ENCODE assay signal across 10 mouse cellular contexts in the genomic region with DNA sequence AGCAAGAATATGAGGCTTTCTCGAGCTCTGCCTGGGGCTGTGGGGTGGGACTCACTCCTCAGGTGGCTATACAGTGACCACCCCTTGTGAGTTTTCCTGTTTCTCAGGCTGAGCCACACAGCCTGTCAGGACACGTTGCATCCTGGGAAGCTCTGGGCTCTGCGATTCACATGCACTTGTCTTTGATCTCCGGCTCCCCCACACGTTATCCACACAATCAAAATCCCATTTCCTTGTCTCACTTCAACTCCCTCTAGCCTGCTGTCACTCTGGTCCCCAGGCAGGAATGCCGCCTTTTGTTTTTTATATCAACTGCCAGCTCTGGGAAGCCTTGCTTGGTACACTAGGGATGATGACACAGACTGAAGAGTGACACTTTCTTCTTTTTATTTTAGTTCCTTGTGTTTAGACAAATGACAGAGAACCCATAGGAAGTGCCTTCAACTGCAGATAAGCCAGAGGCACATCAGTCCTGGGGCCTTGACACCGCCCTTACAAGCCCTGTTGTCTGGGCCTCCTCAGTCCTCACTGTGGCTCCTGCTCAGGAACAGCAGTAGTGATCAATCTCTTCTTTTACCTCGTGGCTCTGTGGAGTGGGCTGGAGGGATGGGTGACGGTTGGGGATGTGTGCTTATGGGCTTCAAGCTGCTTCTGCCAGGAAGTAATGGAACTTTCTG.
DNase-seq lines count a peak whose midpoint lies in the region; ATAC-seq and TF ChIP-seq lines count a peak whose summit lies in the region.
"Had no signal": no experiment of that assay in that cellular context is flagged by ENCODE, and none has a peak within 500 bp of the region (broad histone marks: within the 10 kb centered on the region; RNA-seq: fewer than 3 reads in every experiment).

No protein-coding gene starts in this region.

- TF ChIP-seq CTCF in gastrocnemius, adult 2 months (IDR thresholded peaks at IDR 0.05) = no peak
- TF ChIP-seq CTCF in kidney, postnatal 0 days (IDR thresholded peaks at IDR 0.05; ENCODE audit: low read depth) = no peak

- H3K9me3 ChIP-seq in kidney, postnatal 0 days (replicated peaks; ENCODE audit: low read length) = no peaks in the 10 kb centered on the region
- H3K9me3 ChIP-seq in forebrain, embryonic 13.5 days (replicated peaks) = no peaks in the 10 kb centered on the region

- no peaks in the 10 kb centered on the region for H3K36me3 ChIP-seq in kidney, postnatal 0 days (ENCODE audit: insufficient read depth, low read length)
- no peaks in the 10 kb centered on the region for H3K36me3 ChIP-seq in forebrain, embryonic 13.5 days (ENCODE audit: poor library complexity, severe bottlenecking)

- WGBS in kidney, postnatal 0 days = 23% methylated on average over 9 of the region's 9 CpGs
- 33% methylated on average over 9 of the region's 9 CpGs for WGBS in forebrain, embryonic 13.5 days

- intact Hi-C loops in gastrocnemius, adult 2 months (cut with DNase I) = loop anchor here (5.0 kb wide), 1 partner anchor 88 kb away; no protein-coding TSS in a partner anchor

- H3K27me3 ChIP-seq in kidney, postnatal 0 days (ENCODE audit: insufficient read depth, low read length) = no peaks in the 10 kb centered on the region
- no peaks in the 10 kb centered on the region for H3K27me3 ChIP-seq in forebrain, embryonic 13.5 days

- no peak overlapping the region for H3K4me2 ChIP-seq in kidney, postnatal 0 days (ENCODE audit: low read length)
- H3K4me2 ChIP-seq in forebrain, embryonic 13.5 days = no peak overlapping the region

- H3K27ac ChIP-seq in gastrocnemius, adult 2 months = peak overlapping the region; percentile 83
- H3K27ac ChIP-seq in kidney, postnatal 0 days = peak overlapping the region; percentile 32; the same call in 1 of the 2 replicates
- no peak overlapping the region for H3K27ac ChIP-seq in forebrain, embryonic 13.5 days

- no peak overlapping the region for H3K9ac ChIP-seq in kidney, postnatal 0 days (ENCODE audit: low read depth, low read length)
- H3K9ac ChIP-seq in forebrain, embryonic 13.5 days = no peak overlapping the region

- peak; percentile 9 for DNase-seq in gastrocnemius, adult 2 months
- no peak for DNase-seq in gastrocnemius, postnatal 25 days
- DNase-seq in kidney, postnatal 0 days (ENCODE audit: low spot score) = peak; percentile 59
- DNase-seq in kidney, adult 9 months = no peak
- no peak for DNase-seq in testis, postnatal 10 days (ENCODE audit: low spot score)
- DNase-seq: B cell, adult 2 months had no signal

- 0 out of 2 replicates have a peak, but pooled peaks have one; percentile 43 for ATAC-seq in kidney, postnatal 0 days (replicated peaks; ENCODE audit: low FRiP score, low read depth)
- peak; percentile 66 for ATAC-seq in common myeloid progenitor, adult 5-6 weeks (replicated peaks; ENCODE audit: low read depth, poor library complexity, severe bottlenecking)
- peak; percentile 35 for ATAC-seq in megakaryocyte progenitor cell, adult 5-6 weeks (replicated peaks; ENCODE audit: poor library complexity)
- ATAC-seq in forebrain, embryonic 13.5 days = no peak

- H3K4me3 ChIP-seq in gastrocnemius, adult 2 months = no peak overlapping the region
- no peak overlapping the region for H3K4me3 ChIP-seq in kidney, postnatal 0 days (replicated peaks; ENCODE audit: low read depth, low read length)
- H3K4me3 ChIP-seq in forebrain, embryonic 13.5 days = no peak overlapping the region
- H3K4me3 ChIP-seq: erythroblast, embryonic 14.5 days had no signal

- peaks cover 11% of the 10 kb centered on the region; the same call in 1 of the 2 replicates for H3K4me1 ChIP-seq in kidney, postnatal 0 days (replicated peaks; ENCODE audit: insufficient read depth, low read length)
- peaks cover 11% of the 10 kb centered on the region; the same call in 1 of the 2 replicates for H3K4me1 ChIP-seq in forebrain, embryonic 13.5 days

Comparison
In these comparisons a context has a peak if more than half of its experiments do, and no peak if none do; other contexts are left out.
1. DNase-seq: peak in gastrocnemius, adult 2 months (single experiment) and kidney, postnatal 0 days (single experiment); none in gastrocnemius, postnatal 25 days (single experiment), kidney, adult 9 months (single experiment) and testis, postnatal 10 days (single experiment).